Mouse (Mus musculus): ENCODE data around the gene Lamc1.

GRCm38 (mm10) chr1:153329306-153329705 is 3.3 kb downstream of the Lamc1 start:
- no peak for TF ChIP-seq POLR2A (IDR thresholded peaks at IDR 0.05; ENCODE audit: low read depth, low read length)
- no peak for TF ChIP-seq CTCF (IDR thresholded peaks at IDR 0.05; ENCODE audit: extremely low read depth, insufficient read length, insufficient replicate concordance, low read depth, low read length)

Measured in small intestine, adult 2 months (tissue).